Mouse (Mus musculus) stomach, postnatal 0 days (tissue): ENCODE results near the gene Qprt.

Experiments
- CTCF ChIP-seq: IDR thresholded peaks from 2 replicates; pipeline ENCODE4 v1.5.1; 2016; ENCODE audit warnings: antibody characterized with exemption, low read depth, mild to moderate bottlenecking, moderate library complexity
- EP300 ChIP-seq: optimal IDR thresholded peaks from 2 replicates; pipeline ENCODE3; 2016; ENCODE audit warnings: antibody characterized with exemption

GRCm38 (mm10) chr7:127076188-127076587 is 45.8 kb downstream of the Qprt start:
- no peak for TF ChIP-seq CTCF
- no peak for TF ChIP-seq EP300
